ENCODE assay signal across 12 mouse cellular contexts in the genomic region with DNA sequence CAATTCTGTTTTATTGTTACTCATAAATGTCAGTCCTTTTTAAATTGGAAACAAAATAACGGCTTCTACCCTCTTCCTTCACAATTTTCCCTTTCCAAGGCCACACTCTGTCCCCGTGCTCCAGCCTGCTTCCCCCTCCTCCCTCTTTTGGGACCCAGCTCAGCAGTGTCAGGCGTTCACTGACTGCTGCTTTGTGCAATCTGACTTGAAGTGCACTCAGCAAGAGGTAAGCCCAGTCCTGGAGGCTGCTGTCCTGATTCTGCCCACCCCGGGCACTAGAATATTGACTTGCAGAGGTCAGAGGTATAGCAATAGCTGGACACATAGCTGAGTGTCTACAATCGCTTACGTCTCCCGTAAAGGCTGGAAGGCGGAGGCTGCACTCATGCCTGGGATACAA. TPM values are rescaled to one million over a fixed set of nuclear protein-coding genes. Genes with fewer than 3 reads are reported as not detected.
DNase-seq lines count a peak whose midpoint lies in the region; ATAC-seq and TF ChIP-seq lines count a peak whose summit lies in the region.
"Had no signal": no experiment of that assay in that cellular context is flagged by ENCODE, and none has a peak within 500 bp of the region (broad histone marks: within the 10 kb centered on the region; RNA-seq: fewer than 3 reads in every experiment).

No protein-coding gene starts in this region.

- no peak overlapping the region for H3K4me2 ChIP-seq in lung, embryonic 16.5 days (ENCODE audit: low read depth, low read length)
- H3K4me2 ChIP-seq in forebrain, embryonic 16.5 days (ENCODE audit: low read length), result peak overlapping the region; percentile 28
- H3K4me2 ChIP-seq in neural tube, embryonic 15.5 days, result peak overlapping the region; percentile 37

- WGBS in lung, embryonic 16.5 days, result 55% methylated on average over 8 of the region's 8 CpGs
- WGBS in lung, adult 2 months, result 65% methylated on average over 8 of the region's 8 CpGs
- WGBS in forebrain, embryonic 16.5 days, result 64% methylated on average over 8 of the region's 8 CpGs
- whole genome bisulfite sequencing in midbrain, embryonic 10.5 days, result 63% methylated on average over 8 of the region's 8 CpGs
- WGBS in neural tube, embryonic 15.5 days, result 42% methylated on average over 8 of the region's 8 CpGs

- H3K9ac ChIP-seq in lung, embryonic 16.5 days (ENCODE audit: low read length), result no peak overlapping the region
- no peak overlapping the region for H3K9ac ChIP-seq in forebrain, embryonic 16.5 days (replicated peaks; ENCODE audit: low read depth, low read length)
- H3K9ac ChIP-seq in neural tube, embryonic 15.5 days (replicated peaks), result no peak overlapping the region

- DNase-seq in lung, adult 2 months, result no peak
- DNase-seq in midbrain, embryonic 10.5 days (ENCODE audit: low spot score), result peak; percentile 30
- DNase-seq in kidney, adult 18-20 months, result no peak
- DNase-seq in adrenal gland, postnatal 10 days, result no peak
- DNase-seq: cerebellum, postnatal 10 days; heart, adult 18-20 months; heart, postnatal 14 days; lung, postnatal 14 days had no signal

- TF ChIP-seq CTCF in lung, adult 2 months (IDR thresholded peaks at IDR 0.05; ENCODE audit: insufficient read depth, low read length), result no peak

- H3K36me3 ChIP-seq in lung, embryonic 16.5 days (ENCODE audit: control insufficient read depth, insufficient read depth, low read length), result no peaks in the 10 kb centered on the region
- H3K36me3 ChIP-seq in forebrain, embryonic 16.5 days (ENCODE audit: control insufficient read depth, insufficient read depth), result peaks cover 2% of the 10 kb centered on the region; the same call in 1 of the 2 replicates
- H3K36me3 ChIP-seq in midbrain, embryonic 10.5 days, result peaks cover 27% of the 10 kb centered on the region
- peaks cover 27% of the 10 kb centered on the region for H3K36me3 ChIP-seq in neural tube, embryonic 15.5 days

- ATAC-seq in lung, embryonic 16.5 days (ENCODE audit: low read depth), result 0 out of 2 replicates have a peak, but pooled peaks have one; percentile 27
- ATAC-seq in forebrain, embryonic 16.5 days, result 0 out of 2 replicates have a peak, but pooled peaks have one; percentile 39
- ATAC-seq in neural tube, embryonic 15.5 days (ENCODE audit: low FRiP score), result peak; percentile 36; the same call in 1 of the 2 replicates
- ATAC-seq: CD4-positive, CD25-positive, alpha-beta regulatory T cell, adult 4 months had no signal

- peaks cover 26% of the 10 kb centered on the region for H3K4me1 ChIP-seq in lung, embryonic 16.5 days (replicated peaks; ENCODE audit: control insufficient read depth, insufficient read depth, low read length)
- no peaks in the 10 kb centered on the region for H3K4me1 ChIP-seq in lung, adult 2 months (ENCODE audit: control insufficient read depth, insufficient read depth, low read length)
- H3K4me1 ChIP-seq in forebrain, embryonic 16.5 days (replicated peaks; ENCODE audit: control insufficient read depth, insufficient read depth, low read length), result peaks cover 25% of the 10 kb centered on the region
- H3K4me1 ChIP-seq in midbrain, embryonic 10.5 days, result peaks cover 60% of the 10 kb centered on the region
- H3K4me1 ChIP-seq in neural tube, embryonic 15.5 days, result peaks cover 58% of the 10 kb centered on the region

- no peaks in the 10 kb centered on the region for H3K27me3 ChIP-seq in lung, embryonic 16.5 days (ENCODE audit: control insufficient read depth, insufficient read depth, low read depth, low read length)
- no peaks in the 10 kb centered on the region for H3K27me3 ChIP-seq in forebrain, embryonic 16.5 days (replicated peaks; ENCODE audit: control insufficient read depth, insufficient read depth, low read length)
- H3K27me3 ChIP-seq in midbrain, embryonic 10.5 days (ENCODE audit: low read depth, poor library complexity, severe bottlenecking), result peaks cover 88% of the 10 kb centered on the region
- H3K27me3 ChIP-seq in neural tube, embryonic 15.5 days (replicated peaks), result no peaks in the 10 kb centered on the region

- no peaks in the 10 kb centered on the region for H3K9me3 ChIP-seq in lung, embryonic 16.5 days (ENCODE audit: control insufficient read depth, low read length)
- no peaks in the 10 kb centered on the region for H3K9me3 ChIP-seq in forebrain, embryonic 16.5 days (ENCODE audit: control insufficient read depth, low read length)
- H3K9me3 ChIP-seq in midbrain, embryonic 10.5 days (replicated peaks), result no peaks in the 10 kb centered on the region
- H3K9me3 ChIP-seq in neural tube, embryonic 15.5 days (replicated peaks), result no peaks in the 10 kb centered on the region

- H3K4me3 ChIP-seq in lung, embryonic 16.5 days (ENCODE audit: low read length), result no peak overlapping the region
- no peak overlapping the region for H3K4me3 ChIP-seq in lung, adult 2 months (replicated peaks; ENCODE audit: extremely low read depth, low read depth, low read length)
- H3K4me3 ChIP-seq in forebrain, embryonic 16.5 days (replicated peaks; ENCODE audit: low read length), result no peak overlapping the region
- no peak overlapping the region; the same call in 1 of the 2 replicates for H3K4me3 ChIP-seq in midbrain, embryonic 10.5 days
- no peak overlapping the region for H3K4me3 ChIP-seq in neural tube, embryonic 15.5 days (replicated peaks)

- TF ChIP-seq POLR2A in lung, adult 2 months (IDR thresholded peaks at IDR 0.05; ENCODE audit: borderline replicate concordance, extremely low read depth, low read depth, low read length), result no peak

- H3K27ac ChIP-seq in lung, embryonic 16.5 days (ENCODE audit: low read length), result no peak overlapping the region
- peak overlapping the region; percentile 87 for H3K27ac ChIP-seq in forebrain, embryonic 16.5 days (ENCODE audit: low read length)
- peak overlapping the region; percentile 84 for H3K27ac ChIP-seq in midbrain, embryonic 10.5 days (replicated peaks)
- H3K27ac ChIP-seq in neural tube, embryonic 15.5 days (replicated peaks), result peak overlapping the region; percentile 92

RNA-seq across cellular contexts. Expression of a gene that starts 39.8 kb away (rescaled TPM):
- 1,678 and 1,766 TPM in 2 replicates for polyA plus RNA-seq in lung, embryonic 16.5 days (2015; fragmentation: Nextera tagmentation; extraction: Ambion mirVana)
- 364 and 388 TPM in 2 replicates for polyA plus RNA-seq in lung, adult 2 months (2012; rRNA removed)
- polyA plus RNA-seq in forebrain, embryonic 16.5 days (2015; fragmentation: Nextera tagmentation; extraction: Ambion mirVana), result 201 and 257 TPM in 2 replicates
- 789 and 882 TPM in 2 replicates for polyA plus RNA-seq in midbrain, embryonic 10.5 days (2016; fragmentation: Nextera tagmentation; extraction: Ambion mirVana)
- 332 and 435 TPM in 2 replicates for polyA plus RNA-seq in neural tube, embryonic 15.5 days (2015; fragmentation: Nextera tagmentation; extraction: Ambion mirVana)
- 100 to 1,000 TPM; 331 to 363 TPM for total RNA-seq in adrenal gland, postnatal 10 days (2021)

RNA-seq across cellular contexts. Expression of a gene that starts 46.0 kb away (rescaled TPM):
- polyA plus RNA-seq in lung, embryonic 16.5 days (2015; fragmentation: Nextera tagmentation; extraction: Ambion mirVana), result 3.0 and 3.2 TPM in 2 replicates
- polyA plus RNA-seq in lung, adult 2 months (2012; rRNA removed), result 24.2 and 25.4 TPM in 2 replicates
- polyA plus RNA-seq in forebrain, embryonic 16.5 days (2015; fragmentation: Nextera tagmentation; extraction: Ambion mirVana), result 69.3 and 90.0 TPM in 2 replicates
- 27.9 and 39.5 TPM in 2 replicates for polyA plus RNA-seq in midbrain, embryonic 10.5 days (2016; fragmentation: Nextera tagmentation; extraction: Ambion mirVana)
- 120 and 146 TPM in 2 replicates for polyA plus RNA-seq in neural tube, embryonic 15.5 days (2015; fragmentation: Nextera tagmentation; extraction: Ambion mirVana)
- total RNA-seq in adrenal gland, postnatal 10 days (2021), result 10 to 100 TPM; 10.4 to 15.6 TPM
